Mouse (Mus musculus): ENCODE measurements around the gene Ugt2a3.

GRCm38 (mm10) chr5:87373502-87373863 lies 36.5 kb upstream of the Ugt2a3 start:
- no peak for TF ChIP-seq TCF12 (IDR thresholded peaks at IDR 0.05; ENCODE audit: low read depth, low read length)
- TF ChIP-seq CTCF (conservative IDR thresholded peaks at IDR 0.05 in 1 of 2, IDR thresholded peaks at IDR 0.05 in 1 of 2; ENCODE audit: low read depth in 2 of 2, low read length in 2 of 2): no peak
- no peak for TF ChIP-seq JUND (conservative IDR thresholded peaks at IDR 0.05; ENCODE audit: low read depth, low read length)
- no peak for TF ChIP-seq EP300 (IDR thresholded peaks at IDR 0.05; ENCODE audit: low read length)
- no peak for TF ChIP-seq BHLHE40 (IDR thresholded peaks at IDR 0.05; ENCODE audit: low read depth, low read length)
- no peak for TF ChIP-seq ELF1 (IDR thresholded peaks at IDR 0.05; ENCODE audit: low read depth, low read length)
- no peak for TF ChIP-seq SMC3 (IDR thresholded peaks at IDR 0.05; ENCODE audit: low read depth, low read length)
- no peak for TF ChIP-seq POLR2A (IDR thresholded peaks at IDR 0.05; ENCODE audit: low read depth, low read length)
- TF ChIP-seq ZC3H11A (IDR thresholded peaks at IDR 0.05; ENCODE audit: low read depth, low read length): no peak

All from CH12.LX (cell line).